Mouse (Mus musculus) midbrain, embryonic 11.5 days (tissue): ENCODE data around the gene Pomgnt1. TPM values are rescaled to one million over a fixed set of nuclear protein-coding genes. Genes with fewer than 3 reads are reported as not detected.

Experiments used
- ATAC-seq: fragments of 200-750 bp; cut with Nextera tagmentation; 2 replicates; pipeline ENCODE4 v1.8.0; 2017; ENCODE audit warnings: moderate TSS enrichment, moderate library complexity; ENCODE audit not compliant: low FRiP score
- DNase-seq: peaks from one replicate; pipeline ENCODE4 v3.0.0; 2015; ENCODE audit warnings: low spot score; ENCODE audit errors: missing footprints
- H3K27ac ChIP-seq: fragments of 300-500 bp; sonication (generic); 2 replicates; pipeline ENCODE4 v1.5.1; 2014; ENCODE audit warnings: low read depth, low read length
- H3K27me3 ChIP-seq: fragments of 300-500 bp; sonication (generic); 2 replicates; pipeline ENCODE4 v1.6.1; 2014; ENCODE audit warnings: mild to moderate bottlenecking, low read length, moderate library complexity, mixed read lengths; ENCODE audit not compliant: control insufficient read depth, insufficient read depth
- H3K36me3 ChIP-seq: fragments of 300-500 bp; sonication (generic); 2 replicates; pipeline ENCODE4 v1.6.1; 2014; ENCODE audit warnings: mild to moderate bottlenecking, low read length, moderate library complexity, mixed read lengths; ENCODE audit not compliant: control insufficient read depth, insufficient read depth
- H3K4me1 ChIP-seq: fragments of 300-500 bp; sonication (generic); 2 replicates; pipeline ENCODE4 v1.6.1; 2014; ENCODE audit warnings: low read length; ENCODE audit not compliant: control insufficient read depth, insufficient read depth
- H3K4me2 ChIP-seq: fragments of 300-500 bp; sonication (generic); 2 replicates; pipeline ENCODE4 v1.6.1; 2014; ENCODE audit warnings: mild to moderate bottlenecking, moderate library complexity
- H3K4me3 ChIP-seq: fragments of 300-500 bp; sonication (generic); 2 replicates; pipeline ENCODE4 v1.5.1; 2014; ENCODE audit warnings: low read depth, low read length
- H3K9ac ChIP-seq: fragments of 300-500 bp; sonication (generic); 2 replicates; pipeline ENCODE4 v1.6.1; 2014; ENCODE audit warnings: low read length
- H3K9me3 ChIP-seq: fragments of 300-500 bp; sonication (generic); 2 replicates; pipeline ENCODE4 v1.6.1; 2016; ENCODE audit warnings: low read length; ENCODE audit not compliant: control insufficient read depth
- WGBS: fragments of 180-500 bp; shearing (Covaris S2); extraction: QIAGEN DNeasy Blood & Tissue Kit; methylation state at CpG from one replicate; pipeline ENCODE4 v1.1.7; 2014; 5-methylcytosine and 5-hydroxymethylcytosine counted together
- polyA plus RNA-seq: library from polyadenylated mRNA; unstranded; fragments of >200 nt; fragmentation: Nextera tagmentation; extraction: Ambion mirVana; gene quantifications from 2 replicates; pipeline ENCODE4 v1.2.1, GENCODE M21; 2014

The Pomgnt1 gene
- polyA plus RNA-seq, 1 experiment from 2014 or later: 48.4 TPM

GRCm38 (mm10) chr4:116149812-116150155 lies 26.1 kb downstream of the Pomgnt1 start:
- DNase-seq (no peak), ATAC-seq (peak; percentile 18; the same call in 1 of the 2 replicates)
- no peaks in the 10 kb centered on the region for H3K27me3 ChIP-seq
- no peaks in the 10 kb centered on the region for H3K9me3 ChIP-seq
- peaks cover 7% of the 10 kb centered on the region for H3K4me1 ChIP-seq
- peak overlapping the region; percentile 94 for H3K9ac ChIP-seq
- peak overlapping the region; percentile 74 for H3K4me3 ChIP-seq
- H3K27ac ChIP-seq: peak overlapping the region; percentile 67
- H3K4me2 ChIP-seq: peak overlapping the region; percentile 74
- H3K36me3 ChIP-seq: peaks cover 14% of the 10 kb centered on the region
- 22% methylated on average over 6 of the region's 6 CpGs for WGBS

GRCm38 (mm10) chr4:116150156-116150861 lies 26.7 kb downstream of the Pomgnt1 start:
- WGBS: under 1% methylated on average over 70 of the region's 73 CpGs

GRCm38 (mm10) chr4:116150862-116151221 lies 27.2 kb downstream of the Pomgnt1 start:
- Histone ChIP-seq H3K36me3 (peaks cover 25% of the 10 kb centered on the region), H3K4me1 (peaks cover 7% of the 10 kb centered on the region), H3K4me2 (peak overlapping the region; percentile 74), H3K27ac (0 out of 2 replicates have a peak overlapping the region, but pooled peaks have one; percentile 51), H3K9me3 (no peaks in the 10 kb centered on the region), H3K4me3 (peak overlapping the region; percentile 74), H3K27me3 (no peaks in the 10 kb centered on the region), H3K9ac (peak overlapping the region; percentile 94)
- ATAC-seq (peak; percentile 41), DNase-seq (no peak)
- WGBS: 16% methylated on average over 4 of the region's 4 CpGs

More at GRCm38 (mm10) chr4:116150156-116150861, 26.7 kb downstream of the Pomgnt1 start:
- Histone ChIP-seq H3K36me3 (peaks cover 19% of the 10 kb centered on the region), H3K27ac (peak overlapping the region; percentile 67), H3K27me3 (no peaks in the 10 kb centered on the region), H3K9me3 (no peaks in the 10 kb centered on the region), H3K4me2 (peak overlapping the region; percentile 74), H3K4me3 (peak overlapping the region; percentile 74), H3K4me1 (peaks cover 7% of the 10 kb centered on the region), H3K9ac (peak overlapping the region; percentile 94)
- DNase-seq (peak; percentile 97), ATAC-seq (peak; percentile 93)

GRCm38 (mm10) chr4:116151238-116151637 lies 27.6 kb downstream of the Pomgnt1 start, which contains the start of gene Lurap1:
Gene Lurap1, minus strand, starts transcription at chr4:116151338.
- Histone ChIP-seq H3K4me2 (peak within 1 kb of the TSS; percentile 74), H3K27ac (peak within 1 kb of the TSS; percentile 67), H3K36me3 (peaks cover 29% of the 10 kb centered on the region), H3K27me3 (no peaks in the 10 kb centered on the region), H3K4me1 (peaks cover 7% of the 10 kb centered on the region), H3K4me3 (peak within 1 kb of the TSS; percentile 74), H3K9me3 (no peaks in the 10 kb centered on the region), H3K9ac (peak within 1 kb of the TSS; percentile 94)
- DNase-seq (no peak), ATAC-seq (no peak)
- 78% methylated on average over 6 of the region's 6 CpGs for WGBS

GRCm38 (mm10) chr4:116152702-116153101 lies 29.1 kb downstream of the Pomgnt1 start:
- peaks cover 7% of the 10 kb centered on the region for H3K4me1 ChIP-seq
- H3K4me3 ChIP-seq: no peak overlapping the region
- 95% methylated on average over 15 of the region's 15 CpGs for WGBS
- no peak overlapping the region for H3K9ac ChIP-seq
- H3K9me3 ChIP-seq: no peaks in the 10 kb centered on the region
- H3K4me2 ChIP-seq: no peak overlapping the region
- no peak overlapping the region for H3K27ac ChIP-seq
- no peak for ATAC-seq
- peaks cover 32% of the 10 kb centered on the region for H3K36me3 ChIP-seq
- DNase-seq: no peak
- no peaks in the 10 kb centered on the region for H3K27me3 ChIP-seq

DNA sequence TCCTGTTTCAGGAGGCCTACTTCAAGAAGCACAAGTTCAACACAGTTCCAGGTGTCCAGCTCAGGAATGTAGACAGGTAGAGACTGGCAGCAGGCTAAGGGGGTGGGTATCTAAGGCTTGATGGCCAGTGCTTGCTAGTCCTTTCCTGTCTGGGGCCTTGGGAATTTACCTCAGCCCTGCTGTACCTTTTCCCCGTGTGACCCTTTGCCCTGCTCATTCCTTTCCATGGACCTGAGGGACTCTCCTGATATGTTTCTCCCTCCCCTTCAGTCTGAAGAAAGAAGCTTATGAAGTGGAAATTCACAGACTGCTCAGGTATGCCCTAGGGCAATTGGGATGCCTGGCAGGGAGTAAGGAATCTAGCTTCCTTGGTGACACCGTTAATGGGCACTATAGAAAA lies 34.2 kb downstream of the Pomgnt1 start:
- H3K27ac ChIP-seq: no peak overlapping the region
- H3K27me3 ChIP-seq: no peaks in the 10 kb centered on the region
- no peaks in the 10 kb centered on the region for H3K4me1 ChIP-seq
- peaks cover 30% of the 10 kb centered on the region for H3K36me3 ChIP-seq
- DNase-seq (no peak), ATAC-seq (no peak)
- no peaks in the 10 kb centered on the region for H3K9me3 ChIP-seq
- H3K4me2 ChIP-seq: no peak overlapping the region
- no peak overlapping the region for H3K4me3 ChIP-seq
- H3K9ac ChIP-seq: no peak overlapping the region
- 95% methylated on average over 2 of the region's 2 CpGs for WGBS

GRCm38 (mm10) chr4:116159912-116160311 lies 36.3 kb downstream of the Pomgnt1 start:
- Histone ChIP-seq H3K4me2 (no peak overlapping the region), H3K9me3 (no peaks in the 10 kb centered on the region), H3K27ac (no peak overlapping the region), H3K4me1 (no peaks in the 10 kb centered on the region), H3K36me3 (peaks cover 22% of the 10 kb centered on the region), H3K4me3 (no peak overlapping the region), H3K27me3 (no peaks in the 10 kb centered on the region), H3K9ac (no peak overlapping the region)
- ATAC-seq (no peak), DNase-seq (no peak)
- WGBS: 83% methylated on average over 3 of the region's 3 CpGs

DNA sequence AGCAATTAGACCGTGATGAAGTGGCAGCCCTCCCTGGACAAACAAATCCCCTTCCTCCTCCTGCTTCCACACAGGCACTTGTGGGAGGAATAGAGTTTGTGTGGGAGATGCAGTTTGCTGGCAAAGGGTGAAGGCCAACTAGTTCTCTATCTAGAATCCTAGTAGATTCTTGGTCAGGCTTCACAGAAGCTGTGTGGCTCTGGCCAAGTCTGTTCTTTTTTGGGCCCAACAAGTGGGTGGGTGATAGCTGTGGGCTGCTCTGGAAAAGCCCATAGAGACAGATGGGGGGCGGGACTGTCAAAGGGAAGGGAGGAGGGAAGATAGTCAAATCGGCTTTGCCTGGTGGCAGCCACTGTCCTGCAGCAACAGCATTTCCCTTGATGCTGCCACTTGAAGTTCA lies 37.1 kb downstream of the Pomgnt1 start:
- Histone ChIP-seq H3K4me2 (no peak overlapping the region), H3K4me3 (no peak overlapping the region), H3K36me3 (peaks cover 14% of the 10 kb centered on the region; the same call in 1 of the 2 replicates), H3K9ac (no peak overlapping the region), H3K4me1 (no peaks in the 10 kb centered on the region), H3K9me3 (no peaks in the 10 kb centered on the region), H3K27me3 (no peaks in the 10 kb centered on the region), H3K27ac (no peak overlapping the region)
- 91% methylated on average over 3 of the region's 3 CpGs for WGBS
- no peak for ATAC-seq
- DNase-seq: no peak

DNA sequence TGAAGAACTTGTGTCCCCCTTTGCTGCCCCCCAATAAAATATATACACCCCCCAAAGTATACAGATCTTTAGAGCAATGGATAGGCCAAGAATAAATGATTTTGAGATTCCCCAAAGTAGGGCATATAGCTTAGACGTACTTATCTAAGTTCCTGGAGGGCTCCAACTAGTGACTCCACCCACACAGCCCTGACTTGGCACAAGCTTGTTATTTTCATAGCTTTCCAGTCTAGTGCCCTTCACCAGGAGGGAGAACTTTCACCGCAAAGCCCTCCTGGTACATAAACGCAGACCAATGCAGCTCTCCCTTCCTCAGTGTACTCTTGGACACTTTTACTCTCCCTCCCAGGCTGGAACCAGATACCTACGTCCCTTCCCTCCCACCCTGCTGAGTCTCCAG lies 38.5 kb downstream of the Pomgnt1 start:
- DNase-seq (no peak), ATAC-seq (no peak)
- H3K9ac ChIP-seq: no peak overlapping the region
- H3K27ac ChIP-seq: no peak overlapping the region
- WGBS: 85% methylated on average over 4 of the region's 4 CpGs
- H3K27me3 ChIP-seq: no peaks in the 10 kb centered on the region
- no peaks in the 10 kb centered on the region for H3K9me3 ChIP-seq
- no peak overlapping the region for H3K4me2 ChIP-seq
- peaks cover 6% of the 10 kb centered on the region; the same call in 1 of the 2 replicates for H3K36me3 ChIP-seq
- H3K4me1 ChIP-seq: no peaks in the 10 kb centered on the region
- H3K4me3 ChIP-seq: no peak overlapping the region
